Mouse (Mus musculus): ENCODE results near the gene Gnpnat1. TPM values are rescaled to one million over a fixed set of nuclear protein-coding genes. Genes with fewer than 3 reads are reported as not detected.
"Not testable (repeated sequence)": the region's sequence is repeated elsewhere in the genome, so short reads cannot be mapped to it uniquely, and the experiment has no call there.

Gene Gnpnat1
- 30.8 and 31.0 TPM in 2 replicates for polyA plus RNA-seq (2014; fragmentation: Nextera tagmentation; extraction: Ambion mirVana)

DNA sequence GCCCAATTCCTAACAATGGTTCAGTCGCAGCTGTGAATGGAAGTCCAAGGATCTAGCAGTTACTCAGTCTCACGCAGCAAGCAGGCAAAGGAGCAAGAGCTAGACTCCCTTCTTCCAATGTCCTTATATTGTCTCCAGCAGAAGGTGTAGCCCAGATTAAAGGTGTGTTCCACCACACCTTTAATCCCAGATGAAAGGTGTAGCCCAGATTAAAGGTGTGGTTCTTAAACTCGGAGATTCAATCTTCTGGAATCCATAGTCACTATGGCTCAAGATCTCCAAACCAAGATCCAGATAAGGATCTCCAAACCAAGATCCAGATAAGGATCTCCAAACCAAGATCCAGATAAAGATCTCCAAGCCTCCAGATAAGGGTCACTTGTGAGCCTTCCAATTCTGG lies at the start of gene Gnpnat1:
Gene Gnpnat1 (minus strand): TSS at position 101 of the 400 bp plus-strand sequence.
- H3K9ac ChIP-seq (replicated peaks; ENCODE audit: low read depth, low read length); H3K4me2 ChIP-seq (ENCODE audit: low read depth, low read length); H3K4me1 ChIP-seq (ENCODE audit: control insufficient read depth, insufficient read depth, low read length); ATAC-seq (ENCODE audit: low read depth); H3K27ac ChIP-seq (ENCODE audit: low read depth, low read length); H3K36me3 ChIP-seq (ENCODE audit: control insufficient read depth, insufficient read depth, low read length); H3K27me3 ChIP-seq (ENCODE audit: control insufficient read depth, insufficient read depth, low read length); H3K9me3 ChIP-seq (ENCODE audit: control insufficient read depth, low read length); H3K4me3 ChIP-seq (ENCODE audit: low read depth, low read length): not testable (repeated sequence)
- 78% methylated on average over 1 of the region's 3 CpGs for WGBS

GRCm38 (mm10) chr14:45453538-45454233 lies 49.0 kb upstream of the Gnpnat1 start:
- no peak overlapping the region for H3K9ac ChIP-seq (replicated peaks; ENCODE audit: low read depth, low read length)
- no peaks in the 10 kb centered on the region for H3K36me3 ChIP-seq (ENCODE audit: control insufficient read depth, insufficient read depth, low read length)
- ATAC-seq (ENCODE audit: low read depth): no peak
- H3K4me1 ChIP-seq (ENCODE audit: control insufficient read depth, insufficient read depth, low read length): peaks cover 9% of the 10 kb centered on the region; the same call in 1 of the 2 replicates
- no peak overlapping the region for H3K27ac ChIP-seq (ENCODE audit: low read depth, low read length)
- H3K4me2 ChIP-seq (ENCODE audit: low read depth, low read length): no peak overlapping the region
- H3K4me3 ChIP-seq (ENCODE audit: low read depth, low read length): no peak overlapping the region
- WGBS: 71% methylated on average over 5 of the region's 5 CpGs
- H3K27me3 ChIP-seq (ENCODE audit: control insufficient read depth, insufficient read depth, low read length): no peaks in the 10 kb centered on the region
- H3K9me3 ChIP-seq (ENCODE audit: control insufficient read depth, low read length): no peaks in the 10 kb centered on the region

GRCm38 (mm10) chr14:45452861-45453512 lies 48.3 kb upstream of the Gnpnat1 start:
- no peaks in the 10 kb centered on the region for H3K27me3 ChIP-seq (ENCODE audit: control insufficient read depth, insufficient read depth, low read length)
- no peak overlapping the region for H3K27ac ChIP-seq (ENCODE audit: low read depth, low read length)
- H3K4me3 ChIP-seq (ENCODE audit: low read depth, low read length): no peak overlapping the region
- no peak overlapping the region for H3K4me2 ChIP-seq (ENCODE audit: low read depth, low read length)
- WGBS: 22% methylated on average over 11 of the region's 11 CpGs
- no peaks in the 10 kb centered on the region for H3K36me3 ChIP-seq (ENCODE audit: control insufficient read depth, insufficient read depth, low read length)
- ATAC-seq (ENCODE audit: low read depth): no peak
- no peak overlapping the region for H3K9ac ChIP-seq (replicated peaks; ENCODE audit: low read depth, low read length)
- H3K4me1 ChIP-seq (ENCODE audit: control insufficient read depth, insufficient read depth, low read length): peaks cover 9% of the 10 kb centered on the region; the same call in 1 of the 2 replicates
- H3K9me3 ChIP-seq (ENCODE audit: control insufficient read depth, low read length): no peaks in the 10 kb centered on the region

- H3K4me1 ChIP-seq (ENCODE audit: control insufficient read depth, insufficient read depth, low read length): peaks cover 9% of the 10 kb centered on the region; the same call in 1 of the 2 replicates
Observed at GRCm38 (mm10) chr14:45452148-45452547, 47.4 kb upstream of the Gnpnat1 start.

DNA sequence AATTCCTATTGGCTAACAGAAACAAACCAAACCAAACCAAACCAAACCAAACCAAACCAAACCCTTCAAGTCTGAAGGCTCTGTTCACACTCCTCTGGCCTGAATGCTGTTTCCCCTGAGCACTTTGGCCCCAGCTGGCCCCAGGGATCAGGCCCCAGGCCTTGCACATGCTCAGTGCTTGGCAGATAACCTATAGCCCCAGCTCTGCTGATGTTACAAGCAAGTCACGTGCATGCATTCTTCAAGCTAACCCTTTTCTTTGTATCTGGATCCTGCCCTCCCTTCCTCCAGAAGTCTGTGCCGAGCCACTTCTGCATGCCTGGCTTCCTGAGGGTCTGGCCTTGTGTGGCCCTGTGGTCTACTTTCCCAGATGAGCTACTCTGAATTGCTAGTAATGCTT lies 46.4 kb upstream of the Gnpnat1 start:
- H3K9ac ChIP-seq (replicated peaks; ENCODE audit: low read depth, low read length): no peak overlapping the region
- H3K9me3 ChIP-seq (ENCODE audit: control insufficient read depth, low read length): no peaks in the 10 kb centered on the region
- no peak for ATAC-seq (ENCODE audit: low read depth)

More at GRCm38 (mm10) chr14:45452148-45452547, 47.4 kb upstream of the Gnpnat1 start:
- Histone ChIP-seq H3K36me3 (ENCODE audit: control insufficient read depth, insufficient read depth, low read length) (no peaks in the 10 kb centered on the region), H3K9ac (replicated peaks; ENCODE audit: low read depth, low read length) (no peak overlapping the region), H3K27me3 (ENCODE audit: control insufficient read depth, insufficient read depth, low read length) (no peaks in the 10 kb centered on the region), H3K9me3 (ENCODE audit: control insufficient read depth, low read length) (no peaks in the 10 kb centered on the region), H3K4me3 (ENCODE audit: low read depth, low read length) (no peak overlapping the region), H3K27ac (ENCODE audit: low read depth, low read length) (no peak overlapping the region), H3K4me2 (ENCODE audit: low read depth, low read length) (no peak overlapping the region)
- WGBS: 49% methylated on average over 4 of the region's 4 CpGs
- ATAC-seq (ENCODE audit: low read depth): no peak

GRCm38 (mm10) chr14:45446777-45447176 lies 42.1 kb upstream of the Gnpnat1 start:
- WGBS: 70% methylated on average over 3 of the region's 3 CpGs
- no peaks in the 10 kb centered on the region for H3K36me3 ChIP-seq (ENCODE audit: control insufficient read depth, insufficient read depth, low read length)

More for the DNA sequence above, 46.4 kb upstream of the Gnpnat1 start:
- no peaks in the 10 kb centered on the region for H3K27me3 ChIP-seq (ENCODE audit: control insufficient read depth, insufficient read depth, low read length)
- 33% methylated on average over 2 of the region's 2 CpGs for WGBS
- no peak overlapping the region for H3K27ac ChIP-seq (ENCODE audit: low read depth, low read length)
- H3K4me3 ChIP-seq (ENCODE audit: low read depth, low read length): no peak overlapping the region
- H3K4me1 ChIP-seq (ENCODE audit: control insufficient read depth, insufficient read depth, low read length): peaks cover 5% of the 10 kb centered on the region; the same call in 1 of the 2 replicates
- H3K4me2 ChIP-seq (ENCODE audit: low read depth, low read length): no peak overlapping the region
- no peaks in the 10 kb centered on the region for H3K36me3 ChIP-seq (ENCODE audit: control insufficient read depth, insufficient read depth, low read length)

GRCm38 (mm10) chr14:45445445-45445844 lies 40.7 kb upstream of the Gnpnat1 start:
- Histone ChIP-seq H3K4me2 (ENCODE audit: low read depth, low read length) (no peak overlapping the region), H3K36me3 (ENCODE audit: control insufficient read depth, insufficient read depth, low read length) (no peaks in the 10 kb centered on the region), H3K27me3 (ENCODE audit: control insufficient read depth, insufficient read depth, low read length) (no peaks in the 10 kb centered on the region), H3K9ac (replicated peaks; ENCODE audit: low read depth, low read length) (no peak overlapping the region), H3K4me1 (ENCODE audit: control insufficient read depth, insufficient read depth, low read length) (no peaks in the 10 kb centered on the region), H3K4me3 (ENCODE audit: low read depth, low read length) (no peak overlapping the region), H3K27ac (ENCODE audit: low read depth, low read length) (no peak overlapping the region), H3K9me3 (ENCODE audit: control insufficient read depth, low read length) (no peaks in the 10 kb centered on the region)
- no peak for ATAC-seq (ENCODE audit: low read depth)
- WGBS: 70% methylated on average over 12 of the region's 12 CpGs

More at GRCm38 (mm10) chr14:45446777-45447176, 42.1 kb upstream of the Gnpnat1 start:
- Histone ChIP-seq H3K4me1 (ENCODE audit: control insufficient read depth, insufficient read depth, low read length) (no peaks in the 10 kb centered on the region), H3K9me3 (ENCODE audit: control insufficient read depth, low read length) (no peaks in the 10 kb centered on the region), H3K4me3 (ENCODE audit: low read depth, low read length) (no peak overlapping the region), H3K4me2 (ENCODE audit: low read depth, low read length) (no peak overlapping the region), H3K9ac (replicated peaks; ENCODE audit: low read depth, low read length) (no peak overlapping the region), H3K27ac (ENCODE audit: low read depth, low read length) (no peak overlapping the region), H3K27me3 (ENCODE audit: control insufficient read depth, insufficient read depth, low read length) (no peaks in the 10 kb centered on the region)
- ATAC-seq (ENCODE audit: low read depth): no peak

DNA sequence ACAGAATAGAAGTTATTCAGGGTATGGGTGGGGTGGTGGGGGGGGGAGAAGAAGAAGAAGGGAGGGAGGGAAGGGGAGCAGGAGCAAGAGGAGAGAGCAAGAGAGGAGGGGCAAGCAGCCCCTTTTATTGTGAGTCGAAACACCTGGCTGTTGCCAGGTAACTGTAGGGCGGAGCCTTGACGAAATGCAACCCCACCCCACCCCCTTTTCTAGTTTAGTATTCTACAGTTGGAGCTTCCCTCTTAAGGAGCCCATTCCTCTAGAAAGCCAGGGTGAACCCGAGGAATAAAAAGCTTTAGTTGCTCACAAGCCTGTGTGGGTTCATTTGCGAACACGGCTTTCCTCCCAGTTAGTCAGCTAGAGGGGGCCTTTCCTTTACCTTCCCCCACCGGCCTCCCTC lies 40.2 kb upstream of the Gnpnat1 start:
- WGBS: 59% methylated on average over 7 of the region's 7 CpGs
- Histone ChIP-seq H3K36me3 (ENCODE audit: control insufficient read depth, insufficient read depth, low read length) (no peaks in the 10 kb centered on the region), H3K9ac (replicated peaks; ENCODE audit: low read depth, low read length) (no peak overlapping the region), H3K4me1 (ENCODE audit: control insufficient read depth, insufficient read depth, low read length) (no peaks in the 10 kb centered on the region), H3K9me3 (ENCODE audit: control insufficient read depth, low read length) (no peaks in the 10 kb centered on the region), H3K4me3 (ENCODE audit: low read depth, low read length) (no peak overlapping the region), H3K27me3 (ENCODE audit: control insufficient read depth, insufficient read depth, low read length) (no peaks in the 10 kb centered on the region), H3K27ac (ENCODE audit: low read depth, low read length) (no peak overlapping the region), H3K4me2 (ENCODE audit: low read depth, low read length) (no peak overlapping the region)
- no peak for ATAC-seq (ENCODE audit: low read depth)

Data from neural tube, embryonic 14.5 days (tissue).